Mouse (Mus musculus) embryonic facial prominence, embryonic 12.5 days (tissue): ENCODE data around the gene Aurkb. TPM values are rescaled to one million over a fixed set of nuclear protein-coding genes. Genes with fewer than 3 reads are reported as not detected.

Source experiments
- ATAC-seq: fragments of 200-750 bp; cut with Nextera tagmentation; 2 replicates; pipeline ENCODE4 v1.8.0; 2017; ENCODE audit not compliant: insufficient number of reproducible peaks, insufficient read depth, low FRiP score, low TSS enrichment
- H3K27ac ChIP-seq: fragments of 300-500 bp; sonication (generic); 2 replicates; pipeline ENCODE4 v1.5.1; 2016; ENCODE audit warnings: mild to moderate bottlenecking
- H3K27me3 ChIP-seq: fragments of 300-500 bp; sonication (generic); 2 replicates; pipeline ENCODE4 v1.6.1; 2016; ENCODE audit warnings: mild to moderate bottlenecking, moderate library complexity
- H3K36me3 ChIP-seq: fragments of 300-500 bp; sonication (generic); 2 replicates; pipeline ENCODE4 v1.6.1; 2016; ENCODE audit warnings: mild to moderate bottlenecking
- H3K4me1 ChIP-seq: fragments of 300-500 bp; sonication (generic); 2 replicates; pipeline ENCODE4 v1.6.1; 2016
- H3K4me2 ChIP-seq: fragments of 300-500 bp; sonication (generic); replicated peaks from 2 replicates; pipeline ENCODE4 v1.6.1; 2016; ENCODE audit warnings: mild to moderate bottlenecking, moderate library complexity
- H3K4me3 ChIP-seq: fragments of 300-500 bp; sonication (generic); 2 replicates; pipeline ENCODE4 v1.5.1; 2016; ENCODE audit warnings: mild to moderate bottlenecking
- H3K9ac ChIP-seq: fragments of 300-500 bp; sonication (generic); 2 replicates; pipeline ENCODE4 v1.6.1; 2016; ENCODE audit warnings: mild to moderate bottlenecking, moderate library complexity
- H3K9me3 ChIP-seq: fragments of 300-500 bp; sonication (generic); 2 replicates; pipeline ENCODE4 v1.6.1; 2016; ENCODE audit warnings: mild to moderate bottlenecking, moderate library complexity
- WGBS: fragments of 180-500 bp; shearing (Covaris S2); methylation state at CpG from one replicate; pipeline ENCODE4 v1.1.7; 2016; 5-methylcytosine and 5-hydroxymethylcytosine counted together
- polyA plus RNA-seq: library from polyadenylated mRNA; unstranded; fragments of >200 nt; fragmentation: Nextera tagmentation; extraction: Ambion mirVana; gene quantifications from 2 replicates; pipeline ENCODE4 v1.2.1, GENCODE M21; 2016

Aurkb gene
- polyA plus RNA-seq, 1 experiment from 2014 or later, result 148 TPM

DNA sequence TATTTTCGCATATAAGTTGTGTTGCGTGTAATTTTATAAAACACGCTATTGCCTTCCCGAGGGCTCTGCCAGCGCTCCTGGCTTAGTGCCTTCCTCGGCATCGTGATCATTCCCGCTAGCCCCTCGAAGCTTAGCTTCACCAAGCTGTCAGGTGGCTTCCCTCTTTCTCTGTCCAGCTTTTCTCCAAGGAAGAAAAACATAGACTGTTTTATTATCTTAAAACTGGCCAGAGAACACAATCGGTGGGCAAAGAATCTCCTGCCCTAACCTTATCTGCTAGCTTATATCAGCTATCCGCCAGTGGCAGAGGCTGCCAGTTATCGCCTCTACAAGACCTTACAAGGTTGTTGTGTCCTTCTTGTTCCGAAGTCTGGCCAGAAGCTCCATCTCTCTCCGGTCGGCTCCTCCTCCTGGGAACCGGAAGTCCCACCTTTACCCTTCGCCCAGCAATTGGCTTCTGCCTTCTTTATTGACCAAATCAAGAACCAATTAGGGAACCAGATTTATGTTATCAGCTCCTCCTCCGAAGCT lies 33.3 kb upstream of the Aurkb start:
- ATAC-seq, result peak; percentile 38; the same call in 1 of the 2 replicates
- 2% methylated on average over 18 of the region's 18 CpGs for WGBS

DNA sequence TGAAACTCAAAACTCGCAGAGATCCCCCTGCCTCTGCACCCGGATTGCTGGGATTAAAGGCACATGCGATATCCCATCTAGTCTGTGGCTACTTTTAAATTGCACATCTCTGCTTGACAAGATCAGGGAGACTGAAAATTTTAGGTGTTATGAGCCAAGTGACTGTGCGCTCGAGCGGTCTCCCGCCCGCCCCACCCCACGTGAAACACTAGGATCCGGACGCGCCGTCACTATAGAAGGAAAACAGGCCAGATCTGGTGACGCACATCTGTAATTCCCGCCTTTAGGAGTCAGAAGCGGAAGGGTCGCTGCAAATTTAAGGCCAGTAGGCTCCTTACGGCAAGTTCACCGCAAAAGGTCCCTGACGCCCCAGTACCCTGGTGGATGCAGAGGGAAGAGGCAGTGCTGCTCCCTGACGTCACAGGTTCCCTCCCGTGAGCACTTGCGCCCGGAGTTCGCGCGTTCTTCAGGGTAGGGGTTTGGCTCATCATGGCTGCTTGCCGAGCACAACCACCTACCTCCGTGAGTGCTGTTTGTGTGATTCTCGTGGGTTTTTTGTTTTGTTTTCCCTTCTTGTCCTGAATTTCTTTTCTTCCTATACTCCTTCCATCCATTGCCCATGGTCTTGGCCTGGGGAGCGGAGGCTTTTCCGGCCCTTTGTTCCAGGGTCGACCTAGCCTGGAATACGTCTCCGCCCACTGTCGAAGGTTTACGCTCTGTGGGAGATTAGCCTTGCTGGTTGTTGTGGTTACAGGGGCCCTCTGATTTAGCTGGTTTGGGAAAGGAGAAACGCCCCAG lies 29.6 kb upstream of the Aurkb start, which contains the start of gene Ctc1:
Ctc1 (plus strand) TSS at position 268 of the 798 bp plus-strand sequence.
- Histone ChIP-seq H3K27ac (peak within 1 kb of the TSS; percentile 89), H3K4me3 (peak within 1 kb of the TSS; percentile 66), H3K4me1 (peaks cover 11% of the 10 kb centered on the region; the same call in 1 of the 2 replicates), H3K9ac (peak within 1 kb of the TSS; percentile 76), H3K4me2 (peak within 1 kb of the TSS; percentile 68), H3K9me3 (no peaks in the 10 kb centered on the region), H3K27me3 (no peaks in the 10 kb centered on the region), H3K36me3 (0 out of 2 replicates have a peak, but pooled peaks cover under 1% of the 10 kb centered on the region)
- peak; percentile 91 for ATAC-seq
- 4% methylated on average over 38 of the region's 38 CpGs for WGBS

More for the DNA sequence above, 33.3 kb upstream of the Aurkb start:
- H3K36me3 ChIP-seq, result no peaks in the 10 kb centered on the region
- peak overlapping the region; percentile 61 for H3K4me2 ChIP-seq
- no peaks in the 10 kb centered on the region for H3K27me3 ChIP-seq
- no peaks in the 10 kb centered on the region for H3K9me3 ChIP-seq
- peaks cover 18% of the 10 kb centered on the region; the same call in 1 of the 2 replicates for H3K4me1 ChIP-seq
- peak overlapping the region; percentile 52 for H3K9ac ChIP-seq
- peak overlapping the region; percentile 53 for H3K4me3 ChIP-seq
- peak overlapping the region; percentile 81 for H3K27ac ChIP-seq

DNA sequence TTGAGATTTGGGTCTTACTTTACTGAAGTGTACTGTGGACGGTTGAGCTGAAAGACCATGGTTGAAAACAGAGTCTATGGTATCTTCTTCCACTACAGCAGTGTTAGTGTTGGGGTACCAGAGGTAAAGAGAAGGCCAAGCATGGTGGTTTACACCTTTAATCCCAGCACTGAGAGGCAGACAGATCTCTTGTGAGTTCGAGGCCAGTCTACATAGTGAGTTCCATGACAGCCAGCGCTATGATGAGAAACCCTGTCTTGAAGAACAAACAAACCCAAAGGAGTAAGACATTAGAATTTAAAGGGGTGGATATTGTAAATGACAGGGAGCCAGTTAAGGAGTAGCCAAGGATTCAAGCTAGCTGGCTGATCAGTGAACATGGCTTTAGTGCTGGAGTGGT lies 28.7 kb upstream of the Aurkb start:
- ATAC-seq, result no peak
- H3K4me2 ChIP-seq, result peak overlapping the region; percentile 68
- no peaks in the 10 kb centered on the region for H3K9me3 ChIP-seq
- peak overlapping the region; percentile 89 for H3K27ac ChIP-seq
- peaks cover 8% of the 10 kb centered on the region for H3K36me3 ChIP-seq
- WGBS, result 60% methylated on average over 3 of the region's 3 CpGs
- no peaks in the 10 kb centered on the region for H3K27me3 ChIP-seq
- peak overlapping the region; percentile 66 for H3K4me3 ChIP-seq
- H3K4me1 ChIP-seq, result peaks cover 7% of the 10 kb centered on the region; the same call in 1 of the 2 replicates
- peak overlapping the region; percentile 76 for H3K9ac ChIP-seq

DNA sequence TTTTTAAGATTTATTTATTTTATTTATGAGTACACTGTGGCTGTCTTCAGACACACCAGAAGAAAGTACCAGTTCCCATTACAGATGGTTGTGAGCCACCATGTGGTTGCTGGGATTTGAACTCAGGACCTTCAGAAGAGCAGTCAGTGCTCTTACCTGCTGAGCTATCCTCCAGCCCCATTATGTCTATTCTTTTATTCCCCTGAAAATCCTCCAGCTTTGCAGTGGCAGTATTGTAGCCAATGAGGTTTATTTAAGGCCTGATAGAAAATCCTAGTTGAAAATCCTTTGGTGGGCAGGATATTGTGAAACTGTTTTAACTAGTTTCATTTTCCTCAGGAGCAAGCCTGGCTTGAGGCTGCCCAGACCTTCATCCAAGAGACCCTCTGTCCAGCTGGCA lies 24.8 kb upstream of the Aurkb start:
- Histone ChIP-seq H3K9ac (no peak overlapping the region), H3K36me3 (peaks cover 48% of the 10 kb centered on the region), H3K4me2 (no peak overlapping the region), H3K4me3 (no peak overlapping the region), H3K27me3 (no peaks in the 10 kb centered on the region), H3K9me3 (no peaks in the 10 kb centered on the region), H3K27ac (no peak overlapping the region), H3K4me1 (peaks cover 7% of the 10 kb centered on the region; the same call in 1 of the 2 replicates)
- no peak for ATAC-seq

DNA sequence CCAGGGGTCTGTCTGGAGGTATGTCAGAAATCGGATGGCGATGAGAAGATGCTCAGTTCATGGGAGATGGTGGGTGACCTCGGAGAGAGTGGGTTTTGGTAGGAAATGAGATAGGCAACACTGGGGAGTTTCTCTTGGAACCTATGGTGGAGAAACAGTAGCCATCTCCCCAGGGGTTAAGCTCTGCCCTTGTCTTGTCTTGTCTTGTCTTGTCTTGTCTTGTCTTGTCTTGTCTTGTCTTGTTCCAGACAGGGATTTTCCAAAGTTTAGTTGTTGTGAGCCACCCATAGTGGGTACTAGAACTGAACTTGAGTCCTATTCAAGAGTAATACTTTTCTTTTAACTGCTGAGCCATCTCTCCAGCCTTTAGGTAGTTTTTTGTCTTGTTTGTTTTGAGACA lies 18.9 kb upstream of the Aurkb start:
- H3K4me3 ChIP-seq, result no peak overlapping the region
- H3K27ac ChIP-seq, result no peak overlapping the region
- no peak overlapping the region for H3K9ac ChIP-seq
- peaks cover 99% of the 10 kb centered on the region for H3K36me3 ChIP-seq
- H3K4me2 ChIP-seq, result no peak overlapping the region
- H3K4me1 ChIP-seq, result no peaks in the 10 kb centered on the region
- no peaks in the 10 kb centered on the region for H3K9me3 ChIP-seq
- H3K27me3 ChIP-seq, result no peaks in the 10 kb centered on the region
- ATAC-seq, result no peak
- WGBS, result 85% methylated on average over 3 of the region's 3 CpGs

DNA sequence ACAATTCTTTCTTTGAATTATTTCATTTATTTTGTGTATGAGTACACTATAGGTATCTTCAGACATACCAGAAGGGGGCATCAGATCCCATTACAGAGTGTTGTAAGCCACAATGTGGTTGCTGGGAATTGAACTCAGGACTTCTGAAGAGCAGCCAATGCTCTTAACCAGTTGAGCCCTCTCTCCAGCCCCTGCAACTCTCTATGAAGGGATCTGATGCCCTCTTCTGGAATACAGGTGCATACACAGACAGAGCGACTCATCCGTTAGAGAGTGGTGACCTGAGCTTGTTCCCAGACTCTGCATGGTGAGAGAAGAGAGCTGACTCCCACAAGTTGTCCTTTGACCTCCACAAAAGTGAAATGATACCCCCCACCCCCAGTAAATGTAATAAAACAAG lies 16.6 kb upstream of the Aurkb start:
- Histone ChIP-seq H3K4me1 (no peaks in the 10 kb centered on the region), H3K4me3 (no peak overlapping the region), H3K9ac (no peak overlapping the region), H3K4me2 (no peak overlapping the region), H3K27ac (no peak overlapping the region), H3K27me3 (no peaks in the 10 kb centered on the region), H3K9me3 (no peaks in the 10 kb centered on the region), H3K36me3 (peaks cover 96% of the 10 kb centered on the region)
- ATAC-seq, result no peak
- 60% methylated on average over 2 of the region's 2 CpGs for WGBS

DNA sequence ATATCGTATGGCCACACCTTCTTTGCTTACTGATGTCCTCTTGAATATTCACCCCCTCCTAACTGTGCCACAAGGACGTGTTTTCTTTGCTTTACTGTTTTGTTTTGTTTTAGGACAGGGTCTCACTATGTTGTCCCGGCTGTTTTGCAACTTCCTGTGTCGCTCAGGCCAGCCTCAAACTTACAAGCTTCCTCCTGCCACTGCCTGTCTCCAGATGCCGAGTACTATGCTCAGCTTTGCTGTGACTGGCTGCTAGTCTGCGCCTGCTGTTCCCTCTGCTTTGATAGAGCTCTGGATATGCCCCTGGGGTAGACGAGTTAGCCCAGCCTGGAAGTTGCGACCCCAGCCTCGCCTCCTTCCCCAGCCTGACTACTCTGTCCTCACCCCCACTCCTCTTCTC lies 11.9 kb upstream of the Aurkb start:
- no peak for ATAC-seq
- 63% methylated on average over 9 of the region's 9 CpGs for WGBS
- peaks cover 72% of the 10 kb centered on the region for H3K36me3 ChIP-seq

DNA sequence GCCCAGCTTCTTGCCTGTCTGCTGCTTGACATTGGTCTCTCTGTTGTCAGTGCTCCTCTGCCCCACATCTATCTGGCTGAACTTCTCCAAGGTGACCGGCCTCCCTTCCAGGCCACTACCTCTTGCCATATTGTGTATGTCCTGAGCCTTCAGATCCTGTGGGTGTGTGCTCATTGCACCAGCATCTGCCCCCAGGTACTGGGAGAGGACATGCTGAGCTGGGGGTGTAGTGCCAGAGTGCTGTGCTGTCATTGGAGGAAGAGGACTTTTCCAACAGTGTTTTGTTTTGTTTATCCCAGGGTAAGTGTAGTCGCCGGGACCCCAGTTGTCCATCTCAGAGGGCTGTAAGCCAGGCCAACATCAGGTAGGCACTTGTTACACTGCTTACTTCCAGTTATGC lies 10.9 kb upstream of the Aurkb start:
- ATAC-seq, result no peak
- peaks cover 62% of the 10 kb centered on the region for H3K36me3 ChIP-seq
- no peak overlapping the region for H3K9ac ChIP-seq
- WGBS, result 94% methylated on average over 3 of the region's 3 CpGs
- no peaks in the 10 kb centered on the region for H3K9me3 ChIP-seq
- peaks cover 27% of the 10 kb centered on the region for H3K4me1 ChIP-seq
- H3K4me3 ChIP-seq, result no peak overlapping the region
- no peak overlapping the region for H3K27ac ChIP-seq
- H3K4me2 ChIP-seq, result no peak overlapping the region
- no peaks in the 10 kb centered on the region for H3K27me3 ChIP-seq

More for the DNA sequence above, 11.9 kb upstream of the Aurkb start:
- H3K9me3 ChIP-seq, result no peaks in the 10 kb centered on the region
- peaks cover 17% of the 10 kb centered on the region for H3K4me1 ChIP-seq
- H3K27me3 ChIP-seq, result no peaks in the 10 kb centered on the region
- no peak overlapping the region for H3K9ac ChIP-seq
- no peak overlapping the region for H3K4me3 ChIP-seq
- H3K27ac ChIP-seq, result no peak overlapping the region
- no peak overlapping the region for H3K4me2 ChIP-seq

DNA sequence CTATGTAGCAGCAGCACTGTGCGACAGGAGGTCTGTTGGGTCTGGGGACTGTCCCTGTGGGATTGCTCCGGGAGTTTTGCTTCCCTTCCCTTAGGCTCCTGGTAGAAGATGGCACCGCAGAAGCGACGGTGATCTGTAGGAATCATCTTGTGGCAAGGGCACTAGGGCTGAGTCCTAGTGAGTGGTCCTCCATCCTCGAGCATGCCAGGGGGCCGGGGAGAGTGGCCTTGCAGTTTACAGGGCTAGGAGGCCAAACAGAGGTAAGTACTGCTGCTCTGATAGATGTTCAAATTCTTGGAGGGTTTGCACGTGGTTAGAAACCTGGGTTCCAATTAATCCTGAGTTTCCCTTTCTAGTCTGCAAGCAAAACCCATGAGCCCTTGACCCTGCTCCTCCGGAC lies 10.0 kb upstream of the Aurkb start:
- Histone ChIP-seq H3K27me3 (no peaks in the 10 kb centered on the region), H3K4me2 (peak overlapping the region; percentile 47; the same call in 1 of the 2 replicates), H3K4me1 (peaks cover 27% of the 10 kb centered on the region), H3K4me3 (0 out of 2 replicates have a peak overlapping the region, but pooled peaks have one; percentile 62), H3K36me3 (peaks cover 54% of the 10 kb centered on the region), H3K9me3 (no peaks in the 10 kb centered on the region), H3K27ac (peak overlapping the region; percentile 64; the same call in 1 of the 2 replicates), H3K9ac (no peak overlapping the region)
- ATAC-seq, result no peak
- 80% methylated on average over 9 of the region's 9 CpGs for WGBS

DNA sequence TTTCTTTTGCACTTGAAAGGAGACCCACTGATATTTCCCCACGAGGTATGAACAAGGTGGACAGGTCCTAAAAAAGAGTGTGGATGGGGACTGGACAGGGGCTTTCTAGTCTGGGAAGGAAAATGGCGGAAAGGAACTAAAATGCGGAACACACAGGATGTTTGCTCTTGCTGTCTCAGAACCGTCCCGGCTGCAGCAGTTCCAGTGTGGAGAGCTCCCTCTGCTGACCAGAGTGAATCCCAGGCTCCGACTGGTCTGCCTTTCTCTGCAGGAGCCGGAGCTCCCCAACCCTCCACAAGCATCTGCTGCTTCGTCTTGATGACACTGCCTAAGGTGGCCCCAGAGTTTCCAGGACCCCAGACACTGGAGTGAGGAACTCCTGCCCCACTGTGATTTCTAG lies 9.6 kb upstream of the Aurkb start:
- H3K27me3 ChIP-seq, result no peaks in the 10 kb centered on the region
- no peaks in the 10 kb centered on the region for H3K9me3 ChIP-seq
- H3K4me3 ChIP-seq, result peak overlapping the region; percentile 62; the same call in 1 of the 2 replicates
- WGBS, result 9% methylated on average over 8 of the region's 8 CpGs
- H3K4me1 ChIP-seq, result peaks cover 27% of the 10 kb centered on the region
- ATAC-seq, result no peak
- no peak overlapping the region for H3K9ac ChIP-seq
- H3K36me3 ChIP-seq, result peaks cover 50% of the 10 kb centered on the region
- peak overlapping the region; percentile 47 for H3K4me2 ChIP-seq
- peak overlapping the region; percentile 64; the same call in 1 of the 2 replicates for H3K27ac ChIP-seq

DNA sequence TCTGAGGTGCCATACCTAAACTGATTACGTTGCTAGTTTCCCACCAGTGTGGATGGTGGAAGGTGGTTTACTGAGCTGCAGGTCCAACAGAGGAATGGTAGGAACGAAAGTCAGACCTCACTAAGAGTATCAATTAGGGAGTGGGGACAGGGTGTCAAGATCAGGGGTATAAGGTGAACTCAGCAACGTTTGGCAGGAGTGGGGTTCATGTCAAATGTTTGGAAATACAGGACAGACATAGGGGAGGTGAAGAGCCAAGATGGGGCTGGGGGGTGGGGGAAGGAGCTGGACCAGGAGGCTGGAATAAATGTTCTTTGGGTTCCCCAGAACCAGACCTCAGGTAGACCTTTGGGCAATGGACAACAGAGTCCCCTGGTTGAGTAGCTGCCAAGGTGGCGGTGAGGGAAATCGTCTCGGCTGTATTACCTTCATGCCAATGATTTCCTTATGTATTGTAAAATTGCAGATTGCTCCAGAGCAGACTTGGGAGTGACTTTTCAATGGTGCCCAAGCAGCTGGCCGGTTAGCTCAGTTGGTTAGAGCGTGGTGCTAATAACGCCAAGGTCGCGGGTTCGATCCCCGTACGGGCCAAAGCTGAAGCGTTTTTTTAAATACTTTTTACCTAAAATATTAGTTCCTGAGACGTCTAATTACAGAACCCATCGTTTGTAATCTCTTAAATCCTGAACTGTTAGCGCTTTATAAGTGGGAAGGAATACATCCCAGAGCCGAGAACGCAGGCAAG lies 8.8 kb upstream of the Aurkb start:
- Histone ChIP-seq H3K4me3 (peak overlapping the region; percentile 62), H3K9ac (peak overlapping the region; percentile 53), H3K36me3 (peaks cover 41% of the 10 kb centered on the region), H3K4me2 (peak overlapping the region; percentile 47), H3K4me1 (peaks cover 27% of the 10 kb centered on the region), H3K27me3 (no peaks in the 10 kb centered on the region), H3K9me3 (no peaks in the 10 kb centered on the region), H3K27ac (peak overlapping the region; percentile 87)
- 10% methylated on average over 20 of the region's 20 CpGs for WGBS
- ATAC-seq, result no peak
